Mouse (Mus musculus) R1 (cell line): ENCODE results near the gene Proser1.

ENCODE experiments used
- DNase-seq: peaks from one replicate; pipeline ENCODE4 v3.0.0-alpha.2; 2018; ENCODE audit warnings: low read depth, low spot score

The Proser1 gene

GRCm38 (mm10) chr3:53466481-53466880 lies 3.0 kb downstream of the Proser1 start:
- DNase-seq, result no peak

GRCm38 (mm10) chr3:53467356-53467755 lies 3.9 kb downstream of the Proser1 start:
- no peak for DNase-seq

- DNase-seq, result no peak
These were observed 6.2 kb downstream of the Proser1 start for GRCm38 (mm10) chr3:53469650-53470049.

- no peak for DNase-seq
These were observed 8.6 kb downstream of the Proser1 start for GRCm38 (mm10) chr3:53472061-53472460.

GRCm38 (mm10) chr3:53474179-53474578 lies 10.7 kb downstream of the Proser1 start:
- DNase-seq, result no peak

- DNase-seq, result no peak
These were observed 12.4 kb downstream of the Proser1 start for GRCm38 (mm10) chr3:53475889-53476288.

- DNase-seq, result no peak
These were observed 14.0 kb downstream of the Proser1 start for GRCm38 (mm10) chr3:53477468-53477867.

GRCm38 (mm10) chr3:53478419-53479046 lies 15.1 kb downstream of the Proser1 start:
- no peak for DNase-seq

- DNase-seq, result no peak
These were observed 20.1 kb downstream of the Proser1 start for GRCm38 (mm10) chr3:53483414-53484059.

GRCm38 (mm10) chr3:53486561-53486960 lies 23.1 kb downstream of the Proser1 start:
- no peak for DNase-seq

- no peak for DNase-seq
These were observed 23.6 kb downstream of the Proser1 start for GRCm38 (mm10) chr3:53486996-53487576.

- no peak for DNase-seq
These were observed 24.9 kb downstream of the Proser1 start, which contains the start of gene Stoml3 for GRCm38 (mm10) chr3:53488353-53488752. Gene Stoml3, plus strand, starts transcription at chr3:53488653.

- no peak for DNase-seq
These were observed 35.0 kb downstream of the Proser1 start for GRCm38 (mm10) chr3:53498351-53498905.

- DNase-seq, result peak; percentile 61
These were observed 39.0 kb downstream of the Proser1 start for GRCm38 (mm10) chr3:53502428-53502827.

GRCm38 (mm10) chr3:53513096-53513495 lies 49.6 kb downstream of the Proser1 start:
- no peak for DNase-seq

- no peak for DNase-seq
These were observed 51.0 kb downstream of the Proser1 start for GRCm38 (mm10) chr3:53514221-53515065.

- DNase-seq, result no peak
These were observed 59.3 kb downstream of the Proser1 start for GRCm38 (mm10) chr3:53522794-53523193.

- peak; percentile 78 for DNase-seq
These were observed 62.3 kb downstream of the Proser1 start for GRCm38 (mm10) chr3:53525737-53526136.

GRCm38 (mm10) chr3:53530305-53530704 lies 66.8 kb downstream of the Proser1 start:
- no peak for DNase-seq
